Comparison of ENCODE assay signal across 8 mouse cellular contexts in the genomic region with DNA sequence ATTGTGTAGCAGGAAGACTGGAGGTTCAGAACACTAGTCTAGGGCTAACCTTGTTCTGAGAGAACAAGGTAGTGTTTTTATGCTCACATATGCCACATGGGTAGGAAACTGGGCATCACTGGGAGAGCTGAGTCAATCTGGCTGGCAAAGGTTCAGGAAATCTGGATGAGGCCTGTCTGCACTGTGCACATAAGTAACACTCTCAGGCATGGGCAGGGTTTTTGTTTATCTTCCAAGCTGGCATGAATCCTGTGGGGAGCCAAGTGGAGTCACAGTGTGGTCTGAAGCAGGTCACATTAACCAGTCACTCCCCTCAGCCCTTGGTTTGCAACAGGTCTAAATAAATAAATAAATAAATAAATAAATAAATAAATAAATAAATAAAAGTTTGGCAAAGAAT. TPM values are rescaled to one million over a fixed set of nuclear protein-coding genes. Genes with fewer than 3 reads are reported as not detected.
DNase-seq lines count a peak whose midpoint lies in the region; ATAC-seq and TF ChIP-seq lines count a peak whose summit lies in the region.

No protein-coding gene starts in this region.

- no peak overlapping the region for H3K4me2 ChIP-seq in midbrain, embryonic 11.5 days

- peak overlapping the region; percentile 89 for H3K27ac ChIP-seq in kidney, adult 2 months (ENCODE audit: insufficient read depth, low read depth, low read length)
- no peak overlapping the region for H3K27ac ChIP-seq in midbrain, embryonic 11.5 days (ENCODE audit: low read depth, low read length)

- no peak overlapping the region for H3K9ac ChIP-seq in midbrain, embryonic 11.5 days (ENCODE audit: low read length)

- no peak overlapping the region for H3K4me3 ChIP-seq in kidney, adult 2 months (ENCODE audit: insufficient read depth, low read depth, low read length)
- no peak overlapping the region for H3K4me3 ChIP-seq in midbrain, embryonic 11.5 days (ENCODE audit: low read depth, low read length)

- TF ChIP-seq CTCF in kidney, adult 2 months (conservative IDR thresholded peaks at IDR 0.05; ENCODE audit: insufficient read depth, insufficient read length, low read depth, low read length), result no peak

- H3K4me1 ChIP-seq in kidney, adult 2 months (ENCODE audit: control insufficient read depth, insufficient read depth, low read length), result peaks cover 19% of the 10 kb centered on the region; the same call in 1 of the 2 replicates
- H3K4me1 ChIP-seq in midbrain, embryonic 11.5 days (ENCODE audit: control insufficient read depth, insufficient read depth, low read length), result no peaks in the 10 kb centered on the region

- no peak for TF ChIP-seq POLR2A in kidney, adult 2 months (IDR thresholded peaks at IDR 0.05; ENCODE audit: low read depth, low read length)

- DNase-seq in adrenal gland, adult 2 months, result peak; percentile 53
- DNase-seq in adrenal gland, postnatal 4 days (ENCODE audit: low spot score in 2 of 2), result no peak
- DNase-seq in ovary, adult 18-20 months (ENCODE audit: low spot score), result peak; percentile 17
- no peak for DNase-seq in ovary, postnatal 10 days (ENCODE audit: low spot score)
- DNase-seq in kidney, adult 2 months, result peak; percentile 68
- DNase-seq in lung, postnatal 4 days, result peak; percentile 32 to 52
- no peak for DNase-seq in midbrain, embryonic 11.5 days (ENCODE audit: low spot score, missing footprints)

- H3K9me3 ChIP-seq in midbrain, embryonic 11.5 days (ENCODE audit: control insufficient read depth, low read length), result no peaks in the 10 kb centered on the region

- H3K36me3 ChIP-seq in kidney, adult 2 months (ENCODE audit: control insufficient read depth, insufficient read depth, low read length), result no peaks in the 10 kb centered on the region
- no peaks in the 10 kb centered on the region for H3K36me3 ChIP-seq in midbrain, embryonic 11.5 days (ENCODE audit: control insufficient read depth, insufficient read depth, low read length)

- H3K27me3 ChIP-seq in kidney, adult 2 months (replicated peaks; ENCODE audit: control insufficient read depth, insufficient read depth, low read length), result no peaks in the 10 kb centered on the region
- H3K27me3 ChIP-seq in midbrain, embryonic 11.5 days (ENCODE audit: control insufficient read depth, insufficient read depth, low read length), result no peaks in the 10 kb centered on the region

- no peak for ATAC-seq in inflammation-experienced regulatory T-cells, adult 6 months
- ATAC-seq in midbrain, embryonic 11.5 days (ENCODE audit: low FRiP score), result no peak

RNA-seq across cellular contexts. Expression of a gene that starts 53.0 kb away (rescaled TPM):
- total RNA-seq in adrenal gland, adult 2 months (2021), result 10 to 100 TPM; 11.1 to 13.6 TPM
- polyA plus RNA-seq in adrenal gland, adult 2 months (2012; rRNA removed), result 1.6 and 4.1 TPM in 2 replicates
- 10 to 100 TPM; 24.2 to 28.3 TPM for total RNA-seq in adrenal gland, postnatal 4 days (2021)
- 16.1 and 21.8 TPM in 2 replicates for polyA plus RNA-seq in kidney, adult 2 months (2012; rRNA removed)
- polyA plus RNA-seq in inflammation-experienced regulatory T-cells, adult 6 months (2017; shearing (Covaris generic)), result 100 to 1,000 TPM in 2 of 3 experiments, 10 to 100 TPM in 1; 87.8 to 325 (median 303) TPM
- 0.65 and 0.93 TPM in 2 replicates for polyA plus RNA-seq in midbrain, embryonic 11.5 days (2014; fragmentation: Nextera tagmentation; extraction: Ambion mirVana)

Comparison
In these comparisons a context has a peak if more than half of its experiments do, and no peak if none do; other contexts are left out.
1. DNase-seq: peak in adrenal gland, adult 2 months (single experiment), ovary, adult 18-20 months (single experiment), kidney, adult 2 months (single experiment) and lung, postnatal 4 days (2 of 2); none in adrenal gland, postnatal 4 days (0 of 2), ovary, postnatal 10 days (single experiment) and midbrain, embryonic 11.5 days (single experiment).